Mouse (Mus musculus): ENCODE results near the gene Hormad2.

- no peak for TF ChIP-seq POLR2A (IDR thresholded peaks at IDR 0.05; ENCODE audit: borderline replicate concordance, extremely low read depth, low read depth, low read length)
- no peak for TF ChIP-seq CTCF (IDR thresholded peaks at IDR 0.05; ENCODE audit: insufficient read depth, low read length)
Observed at GRCm38 (mm10) chr11:4303033-4303432, 137.9 kb downstream of the Hormad2 start.

Data from lung, adult 2 months (tissue).